Mouse (Mus musculus): ENCODE data around the gene Wfdc16.
"Not testable (repeated sequence)": the region's sequence is repeated elsewhere in the genome, so short reads cannot be mapped to it uniquely, and the experiment has no call there.

Gene Wfdc16

DNA sequence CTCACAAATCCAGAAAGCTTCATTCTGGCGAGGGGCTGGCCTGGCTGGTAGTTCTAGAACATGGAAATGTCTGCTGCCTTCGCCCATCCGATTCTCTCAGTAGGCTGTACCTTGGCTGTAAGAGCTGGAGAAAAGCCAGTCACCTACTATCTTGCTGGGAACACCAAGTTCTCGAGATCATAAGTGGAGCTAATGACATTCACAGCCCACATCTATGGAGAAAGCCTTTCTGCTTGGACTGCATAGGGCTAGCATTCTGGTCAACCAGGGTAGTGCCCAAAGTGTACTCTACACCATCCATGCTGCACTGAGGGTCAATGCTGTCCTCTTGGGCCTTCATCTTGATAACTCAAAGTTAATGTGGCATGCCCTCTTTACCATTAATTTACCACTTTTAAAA, 45.1 kb downstream of the Wfdc16 start, which contains the start of gene Eppin:
Gene Eppin, minus strand, starts transcription at position 101 of the 400 bp plus-strand sequence.
- no peak for DNase-seq

- no peak for DNase-seq
Measured at GRCm38 (mm10) chr2:164592014-164592413, 46.6 kb downstream of the Wfdc16 start.

DNA sequence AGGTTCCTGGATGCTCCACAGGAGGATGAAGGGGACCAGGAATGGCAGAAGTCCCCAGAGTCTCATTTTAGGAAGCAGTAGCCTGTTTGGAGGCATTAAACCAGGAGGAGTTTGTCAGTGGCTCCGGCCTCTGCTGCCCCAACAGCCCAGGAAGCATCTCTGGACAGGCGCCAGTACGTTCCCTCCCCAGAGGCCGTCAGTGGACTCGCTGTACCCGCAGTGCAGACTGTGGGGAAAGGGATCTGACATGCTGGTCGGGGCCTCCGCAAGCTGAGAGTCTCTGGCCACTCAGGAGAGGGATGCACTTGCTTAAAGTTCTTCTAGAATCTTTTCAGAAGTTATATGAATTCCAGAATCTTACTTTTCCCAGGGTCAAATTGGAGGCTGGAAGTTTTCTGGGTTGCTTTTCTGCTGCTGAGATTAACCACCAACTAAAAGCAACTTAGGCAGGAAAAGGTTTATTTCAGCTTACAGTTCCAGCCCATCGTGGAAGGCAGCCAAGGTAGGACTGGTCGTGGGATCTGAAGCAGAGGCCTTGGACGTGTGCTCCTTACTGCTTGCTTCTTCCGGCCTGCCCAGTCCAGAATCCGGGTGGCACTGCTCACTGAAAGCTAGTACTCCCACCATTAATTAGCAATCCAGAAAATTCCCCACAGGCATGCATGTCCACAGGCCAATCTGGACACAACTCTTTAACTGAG, 53.4 kb downstream of the Wfdc16 start, which contains the start of gene Wfdc6a:
Gene Wfdc6a, minus strand, starts transcription at position 423 of the 701 bp plus-strand sequence.
- not testable (repeated sequence) for DNase-seq
